Mouse (Mus musculus) olfactory bulb, adult 2 months (tissue): ENCODE data around the gene Uts2. TPM values are rescaled to one million over a fixed set of nuclear protein-coding genes. Genes with fewer than 3 reads are reported as not detected.
"Not testable (repeated sequence)": the region's sequence is repeated elsewhere in the genome, so short reads cannot be mapped to it uniquely, and the experiment has no call there.

Source experiments
- H3K27ac ChIP-seq: fragments of 200-500 bp; 2 replicates; pipeline ENCODE4 v1.5.1; 2012; ENCODE audit warnings: low read depth, low read length; ENCODE audit not compliant: insufficient read depth
- H3K4me1 ChIP-seq: fragments of 200-500 bp; 2 replicates; pipeline ENCODE4 v1.6.1; 2012; ENCODE audit warnings: low read length; ENCODE audit not compliant: control insufficient read depth, insufficient read depth
- H3K4me3 ChIP-seq: fragments of 200-500 bp; 2 replicates; pipeline ENCODE4 v1.5.1; 2012; ENCODE audit warnings: mild to moderate bottlenecking, low read depth, low read length, moderate library complexity; ENCODE audit not compliant: insufficient read depth
- CTCF ChIP-seq: fragments of 200-500 bp; IDR thresholded peaks from 2 replicates; pipeline ENCODE4 v1.5.1; 2012; ENCODE audit warnings: low read depth, mild to moderate bottlenecking, low read length, moderate library complexity; ENCODE audit not compliant: insufficient read depth
- POLR2A ChIP-seq: fragments of 200-500 bp; IDR thresholded peaks from 2 replicates; pipeline ENCODE4 v1.6.1; 2012; ENCODE audit warnings: mild to moderate bottlenecking, low read depth, low read length, moderate library complexity; ENCODE audit not compliant: insufficient read depth
- WGBS: fragments of 180-500 bp; shearing (Covaris S2); methylation state at CpG from one replicate; pipeline ENCODE4 v1.1.7; 2018; 5-methylcytosine and 5-hydroxymethylcytosine counted together
- polyA plus RNA-seq: library from polyadenylated mRNA; stranded (reverse); fragments of >200 nt; gene quantifications from 2 replicates; pipeline ENCODE4 v1.2.4, GENCODE M21; 2012; ENCODE audit warnings: low replicate concordance; ENCODE audit not compliant: missing spikeins, insufficient read depth, insufficient read length

Gene Uts2
- polyA plus RNA-seq, 1 experiment, result not detected

DNA sequence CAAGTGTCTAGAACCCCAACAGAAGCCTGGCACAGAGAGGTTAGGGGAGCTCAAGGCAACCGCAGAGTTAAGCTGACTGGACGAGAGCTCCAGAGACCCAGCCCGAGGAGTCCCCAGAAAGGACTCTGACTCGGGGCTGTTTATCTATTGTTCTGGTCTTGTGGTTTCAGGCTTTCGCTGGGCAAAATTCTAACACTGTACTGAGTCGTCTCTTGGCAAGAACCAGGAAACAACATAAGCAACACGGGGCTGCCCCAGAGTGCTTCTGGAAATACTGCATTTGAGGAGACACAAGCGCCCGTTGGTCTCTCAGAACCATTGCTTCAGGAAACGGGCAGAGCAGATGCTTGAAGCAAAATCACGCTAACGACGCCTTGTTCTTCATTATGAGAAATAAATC lies 4.5 kb downstream of the Uts2 start:
- WGBS, result 63% methylated on average over 13 of the region's 13 CpGs
- no peak overlapping the region for H3K27ac ChIP-seq
- TF ChIP-seq CTCF, result no peak
- no peak for TF ChIP-seq POLR2A
- peaks cover 15% of the 10 kb centered on the region for H3K4me1 ChIP-seq
- H3K4me3 ChIP-seq, result no peak overlapping the region

- 95% methylated on average over 13 of the region's 13 CpGs for WGBS
- no peak for TF ChIP-seq POLR2A
- H3K4me1 ChIP-seq, result no peaks in the 10 kb centered on the region
- H3K27ac ChIP-seq, result no peak overlapping the region
- H3K4me3 ChIP-seq, result no peak overlapping the region
Measured at GRCm38 (mm10) chr4:151005656-151006318, 8.9 kb downstream of the Uts2 start.

DNA sequence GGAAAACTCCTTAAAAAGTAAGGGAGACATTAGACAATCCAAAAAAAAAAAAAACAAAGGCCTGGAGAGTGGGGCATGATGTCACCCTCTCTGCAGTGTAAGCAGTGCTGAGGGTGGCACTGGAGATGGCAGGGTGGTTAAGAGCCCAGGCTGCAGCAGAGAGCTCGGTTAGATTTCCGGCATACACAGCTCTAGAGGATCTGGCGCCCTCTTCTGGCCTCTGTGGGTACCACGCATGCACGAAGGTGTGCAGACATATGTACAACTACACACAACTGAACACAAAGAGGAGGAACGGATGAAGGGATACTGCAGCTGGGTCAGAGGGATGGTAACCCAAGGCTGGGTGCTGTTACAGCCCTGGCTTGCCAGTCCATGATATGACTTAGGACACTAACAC lies 10.0 kb downstream of the Uts2 start:
- no peaks in the 10 kb centered on the region for H3K4me1 ChIP-seq
- TF ChIP-seq CTCF (peak; percentile 34; the same call in 1 of the 2 replicates), POLR2A (no peak)
- H3K4me3 ChIP-seq, result no peak overlapping the region
- WGBS, result 51% methylated on average over 6 of the region's 6 CpGs
- no peak overlapping the region for H3K27ac ChIP-seq

DNA sequence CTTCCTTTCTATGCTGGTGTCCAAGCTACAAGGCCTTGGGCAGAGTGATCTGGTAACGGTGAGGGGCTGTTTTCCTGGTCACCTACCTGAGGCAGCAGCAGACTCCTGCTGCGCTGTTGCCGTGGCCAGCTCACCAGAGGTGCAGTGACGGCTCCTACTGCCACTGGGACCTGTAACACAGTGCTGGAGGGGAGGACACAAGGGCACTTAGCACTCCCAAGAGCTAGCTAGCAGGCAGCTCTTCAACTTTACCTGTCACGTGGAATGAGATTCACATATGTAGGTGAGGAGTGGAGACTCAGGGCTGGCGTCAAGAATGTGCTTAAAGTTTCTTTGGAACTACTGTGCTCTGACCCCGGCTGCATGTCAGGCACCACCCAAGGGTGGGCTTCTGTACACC lies 13.4 kb downstream of the Uts2 start:
- Histone ChIP-seq H3K4me1 (no peaks in the 10 kb centered on the region), H3K4me3 (no peak overlapping the region), H3K27ac (no peak overlapping the region)
- TF ChIP-seq CTCF, result no peak
- no peak for TF ChIP-seq POLR2A
- WGBS, result 94% methylated on average over 7 of the region's 7 CpGs

DNA sequence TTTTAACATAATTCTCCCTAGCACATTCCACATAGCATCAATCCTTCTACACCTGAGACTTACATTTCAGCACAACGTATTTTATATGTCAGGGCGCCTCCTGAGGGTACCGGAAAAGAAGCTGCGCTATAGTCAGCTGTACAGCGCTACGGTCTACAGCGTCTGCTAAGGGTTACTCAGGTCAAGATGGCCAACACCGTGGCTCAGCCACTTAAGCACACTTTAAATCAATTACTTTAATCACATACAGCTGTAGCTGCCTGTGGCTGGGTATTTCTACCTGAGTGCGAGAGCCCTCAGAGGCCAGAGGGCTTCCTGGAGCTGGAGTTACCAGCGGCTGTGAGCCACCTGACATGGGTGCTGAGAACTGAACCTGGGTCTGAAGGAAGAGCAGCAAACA lies 19.0 kb downstream of the Uts2 start:
- 94% methylated on average over 10 of the region's 10 CpGs for WGBS
- no peak overlapping the region for H3K27ac ChIP-seq
- H3K4me3 ChIP-seq, result no peak overlapping the region
- no peak for TF ChIP-seq CTCF
- no peak for TF ChIP-seq POLR2A
- no peaks in the 10 kb centered on the region for H3K4me1 ChIP-seq

DNA sequence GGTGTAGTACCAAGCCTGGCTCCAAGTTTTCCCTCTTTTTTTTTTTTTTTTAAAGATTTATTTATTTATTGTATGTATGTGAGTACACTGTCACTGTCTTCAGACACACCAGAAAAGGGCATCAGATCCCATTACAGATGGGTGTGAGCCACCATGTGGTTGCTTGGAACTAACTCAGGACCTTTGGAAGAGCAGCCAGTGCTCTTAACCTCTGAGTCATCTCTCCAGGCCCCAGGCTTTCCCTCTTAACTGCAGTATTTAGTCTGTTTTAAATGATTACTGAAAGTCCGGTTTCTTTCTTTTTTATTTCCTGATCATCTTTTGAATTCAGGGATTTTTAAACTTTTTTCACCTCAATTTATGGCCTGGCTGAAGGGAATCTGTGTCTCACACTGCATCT lies 20.5 kb downstream of the Uts2 start:
- H3K4me3 ChIP-seq, H3K4me1 ChIP-seq, H3K27ac ChIP-seq: not testable (repeated sequence)
- 95% methylated on average over 1 of the region's 1 CpGs for WGBS

DNA sequence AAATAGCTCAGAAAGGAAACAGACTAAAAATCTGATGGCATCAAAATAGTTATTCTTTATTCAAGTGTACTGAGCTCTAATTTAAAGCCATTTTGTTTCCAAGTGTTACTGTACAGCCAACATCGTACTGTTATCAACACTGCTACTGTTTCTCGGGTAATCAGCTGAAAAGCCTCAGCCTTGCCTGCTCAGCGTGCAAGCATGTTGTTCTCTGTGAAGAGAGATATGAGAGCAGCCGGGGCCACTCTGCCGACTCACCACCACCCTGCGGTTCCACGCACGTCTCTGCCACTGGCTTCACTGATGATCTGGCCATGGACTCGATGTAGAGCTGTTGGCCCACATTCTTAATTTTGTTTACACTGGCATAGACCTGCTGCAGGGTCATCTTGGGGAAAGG lies 27.3 kb downstream of the Uts2 start:
- Histone ChIP-seq H3K4me1 (no peaks in the 10 kb centered on the region), H3K4me3 (no peak overlapping the region), H3K27ac (no peak overlapping the region)
- WGBS, result 85% methylated on average over 9 of the region's 9 CpGs
- no peak for TF ChIP-seq POLR2A
- TF ChIP-seq CTCF, result no peak

- no peak for TF ChIP-seq POLR2A
- no peak for TF ChIP-seq CTCF
- WGBS, result 48% methylated on average over 6 of the region's 6 CpGs
- Histone ChIP-seq H3K27ac (no peak overlapping the region), H3K4me1 (no peaks in the 10 kb centered on the region), H3K4me3 (no peak overlapping the region)
Measured at GRCm38 (mm10) chr4:151027001-151027400, 30.1 kb downstream of the Uts2 start.

- WGBS, result 92% methylated on average over 7 of the region's 7 CpGs
- TF ChIP-seq POLR2A, result no peak
- TF ChIP-seq CTCF, result no peak
- no peak overlapping the region for H3K4me3 ChIP-seq
Measured at GRCm38 (mm10) chr4:151036521-151036920, 39.6 kb downstream of the Uts2 start.

GRCm38 (mm10) chr4:151037800-151038199 lies 40.9 kb downstream of the Uts2 start:
- H3K4me3 ChIP-seq, result no peak overlapping the region
- 91% methylated on average over 11 of the region's 11 CpGs for WGBS
- H3K27ac ChIP-seq, result no peak overlapping the region
- TF ChIP-seq POLR2A (no peak), CTCF (no peak)
- peaks cover 9% of the 10 kb centered on the region for H3K4me1 ChIP-seq

More at GRCm38 (mm10) chr4:151036521-151036920, 39.6 kb downstream of the Uts2 start:
- peaks cover 3% of the 10 kb centered on the region for H3K4me1 ChIP-seq
- no peak overlapping the region for H3K27ac ChIP-seq
